Mouse (Mus musculus): Measurements from ENCODE around the gene Gm48552. TPM values are rescaled to one million over a fixed set of nuclear protein-coding genes. Genes with fewer than 3 reads are reported as not detected.

Gm48552 gene
- polyA plus RNA-seq, 1 experiment from 2014 or later = 0.72 TPM

DNA sequence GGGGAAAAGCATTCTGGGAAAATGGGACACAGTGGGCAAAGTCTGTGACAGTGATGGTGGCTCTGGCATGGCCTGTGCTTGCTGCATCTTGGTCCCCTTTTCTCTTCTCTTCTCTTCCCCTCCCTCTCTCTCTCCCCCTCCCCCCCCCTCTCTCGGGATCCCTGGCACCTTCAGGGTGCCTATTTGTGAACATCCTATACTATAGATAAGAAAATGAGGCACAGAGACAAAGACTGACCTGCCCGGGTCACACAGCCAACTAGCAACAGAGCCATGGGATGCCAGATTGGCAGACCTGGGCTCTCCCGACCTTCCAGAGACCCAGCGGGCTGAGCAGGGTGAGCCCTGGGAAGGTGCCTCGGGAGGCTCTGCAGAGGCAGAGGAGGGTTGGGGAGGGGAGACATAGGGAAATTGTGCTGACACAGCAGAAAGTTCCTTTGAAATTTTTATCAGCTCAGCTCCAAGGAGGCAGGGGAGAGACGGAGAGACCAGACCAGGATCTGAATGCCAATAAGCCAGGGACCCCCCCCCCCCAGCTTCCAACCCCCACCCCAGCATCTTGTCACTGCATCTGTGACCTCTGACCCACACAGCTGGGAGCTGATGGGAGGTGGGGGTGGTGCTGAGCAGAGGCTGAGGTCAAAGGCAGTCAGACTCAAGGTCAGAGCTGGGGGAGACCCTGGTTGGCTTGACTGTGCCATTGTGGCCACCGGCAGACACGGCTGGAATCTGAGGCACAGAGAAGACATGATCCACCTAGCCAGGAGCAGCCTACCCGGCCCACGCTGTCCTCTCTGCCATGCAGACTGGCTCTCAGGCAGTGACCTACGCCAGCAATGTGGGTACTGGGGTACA, 29.6 kb downstream of the Gm48552 start:
- no peak for DNase-seq (ENCODE audit: low spot score)

DNA sequence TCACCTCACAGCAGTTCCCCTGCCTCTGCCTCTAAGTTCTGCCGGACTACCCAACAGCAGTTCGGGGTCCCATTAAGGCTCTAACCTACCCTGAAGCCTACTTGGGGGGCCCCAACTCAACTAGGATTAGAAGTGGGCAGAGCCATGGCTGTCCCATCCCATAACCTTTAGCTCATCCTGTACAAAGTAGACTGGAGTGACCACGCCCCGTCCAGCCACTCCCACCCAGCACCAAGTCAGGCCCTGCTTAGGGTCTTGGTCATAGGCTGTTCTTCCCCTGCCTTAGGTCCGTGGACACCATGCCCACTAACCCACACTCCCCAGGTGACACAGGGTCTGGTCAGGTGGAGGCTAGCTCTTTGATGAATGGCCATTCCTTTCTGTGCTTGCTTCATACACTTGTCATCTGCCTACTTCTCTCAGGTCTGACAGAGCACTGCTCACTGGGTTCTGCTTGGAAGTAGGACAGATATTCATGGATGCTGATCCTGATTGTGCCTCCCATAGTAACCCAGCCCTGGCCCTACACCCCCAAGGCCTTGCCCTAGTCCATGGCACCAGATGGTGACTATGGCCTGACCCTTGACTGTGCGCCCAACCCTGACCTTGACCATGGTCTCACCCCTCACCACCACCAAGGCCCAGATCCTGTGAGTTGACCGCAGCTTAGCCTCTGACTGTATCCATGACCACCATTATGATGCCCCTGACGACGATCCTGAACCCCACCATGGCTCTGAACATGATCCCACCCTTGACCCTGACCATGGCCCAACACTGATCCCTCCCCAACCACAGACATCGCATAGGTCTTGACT, 30.5 kb downstream of the Gm48552 start:
- no peak for DNase-seq (ENCODE audit: low spot score)

DNA sequence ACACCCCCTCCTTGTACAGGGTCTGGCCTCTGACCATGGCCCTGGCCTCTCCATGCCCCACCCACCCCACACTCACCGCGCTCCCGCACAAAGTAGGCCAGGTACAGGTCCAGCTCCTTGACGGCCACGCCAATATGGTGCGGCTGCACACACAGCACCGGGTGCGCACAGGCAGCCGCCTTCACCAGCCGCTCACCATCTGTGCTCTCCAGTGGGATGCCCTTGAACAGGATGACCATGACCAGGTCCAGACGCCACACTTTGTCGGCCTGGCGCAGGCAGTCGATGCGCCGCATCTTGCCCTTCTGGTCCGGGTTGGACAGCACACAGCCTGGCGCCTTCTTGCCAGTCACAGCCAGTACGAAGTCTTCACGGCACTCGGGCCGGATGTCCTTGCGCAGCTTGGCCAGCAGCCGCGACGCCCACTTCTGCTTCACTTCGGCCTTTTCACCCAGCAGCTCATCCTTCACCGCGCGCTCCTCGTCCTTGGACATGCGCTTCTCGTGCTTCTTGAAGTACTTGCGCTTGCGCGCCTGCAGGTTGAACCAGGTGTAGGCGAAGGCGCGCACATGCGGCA, 31.5 kb downstream of the Gm48552 start:
- no peak for DNase-seq (ENCODE audit: low spot score)

DNA sequence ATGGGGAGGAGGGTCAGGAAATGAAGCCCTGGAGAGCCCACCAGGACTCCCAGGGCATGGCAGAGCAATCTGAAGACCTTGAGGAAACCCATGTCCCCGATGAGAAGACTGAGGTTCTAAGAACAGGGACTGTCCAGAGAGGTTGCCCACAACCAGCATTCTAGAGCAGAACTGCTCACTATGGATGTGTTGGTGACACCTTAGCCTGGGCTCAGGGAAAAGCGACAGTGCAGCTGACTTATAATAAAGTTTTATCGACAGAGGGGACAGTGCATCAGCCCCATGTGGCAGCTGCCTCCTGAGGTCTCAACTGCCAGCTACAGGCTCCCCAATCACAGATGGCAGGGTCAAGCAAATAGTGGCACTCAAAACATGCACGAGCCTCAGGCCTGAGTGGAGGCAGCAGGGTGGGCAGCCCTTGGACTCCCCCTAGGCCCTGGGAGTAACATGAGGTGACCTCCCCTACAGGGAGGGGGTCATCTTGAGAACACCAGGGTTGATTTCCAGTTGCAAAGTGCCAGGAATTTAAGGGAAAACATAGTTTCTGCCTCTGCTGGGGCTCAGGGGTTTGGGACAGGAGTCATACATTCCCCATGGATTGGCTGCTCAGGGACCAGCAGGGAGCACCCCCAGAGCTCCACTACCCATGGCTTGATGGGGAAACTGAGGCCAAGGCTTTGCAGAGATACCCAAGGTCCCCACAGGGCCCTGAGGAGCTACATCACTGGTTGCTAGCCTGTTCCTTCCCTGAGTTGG, 32.4 kb downstream of the Gm48552 start:
- no peak for DNase-seq (ENCODE audit: low spot score)

DNA sequence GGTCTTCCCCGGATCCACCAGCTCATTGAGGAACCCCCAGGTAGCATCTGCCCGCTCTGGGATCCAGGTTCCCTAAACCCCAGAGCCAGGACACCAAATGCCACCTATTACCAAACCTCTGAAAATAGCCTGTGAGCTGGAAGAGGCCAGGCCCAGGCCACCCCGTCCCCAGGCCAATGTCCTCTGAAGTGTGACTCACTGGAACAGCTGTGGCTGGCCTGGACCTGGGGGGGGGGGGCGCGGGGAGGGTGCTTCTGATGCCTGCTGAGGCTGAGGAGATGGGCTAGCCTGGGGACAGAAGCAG, 32.9 kb downstream of the Gm48552 start:
- DNase-seq (ENCODE audit: low spot score) = no peak

DNA sequence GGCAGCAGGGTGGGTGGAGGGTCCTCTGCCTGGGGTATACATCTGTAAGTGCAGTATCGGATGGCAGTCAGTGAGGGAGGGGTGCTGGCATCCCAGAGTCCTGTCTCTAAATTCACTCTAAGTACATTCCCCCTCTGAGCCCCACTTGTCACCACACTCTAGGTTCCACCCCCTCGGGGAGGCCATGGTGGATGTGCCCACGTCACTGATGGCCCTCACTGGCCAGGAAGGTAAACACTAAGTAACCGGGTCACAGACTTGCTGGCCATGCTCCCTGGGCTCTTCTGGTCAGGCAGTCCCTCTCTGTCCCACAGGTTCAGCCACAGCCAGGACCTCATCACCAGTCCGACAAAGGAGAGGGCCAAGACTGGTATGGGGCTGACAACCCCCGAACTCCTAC, 33.4 kb downstream of the Gm48552 start:
- no peak for DNase-seq (ENCODE audit: low spot score)

DNA sequence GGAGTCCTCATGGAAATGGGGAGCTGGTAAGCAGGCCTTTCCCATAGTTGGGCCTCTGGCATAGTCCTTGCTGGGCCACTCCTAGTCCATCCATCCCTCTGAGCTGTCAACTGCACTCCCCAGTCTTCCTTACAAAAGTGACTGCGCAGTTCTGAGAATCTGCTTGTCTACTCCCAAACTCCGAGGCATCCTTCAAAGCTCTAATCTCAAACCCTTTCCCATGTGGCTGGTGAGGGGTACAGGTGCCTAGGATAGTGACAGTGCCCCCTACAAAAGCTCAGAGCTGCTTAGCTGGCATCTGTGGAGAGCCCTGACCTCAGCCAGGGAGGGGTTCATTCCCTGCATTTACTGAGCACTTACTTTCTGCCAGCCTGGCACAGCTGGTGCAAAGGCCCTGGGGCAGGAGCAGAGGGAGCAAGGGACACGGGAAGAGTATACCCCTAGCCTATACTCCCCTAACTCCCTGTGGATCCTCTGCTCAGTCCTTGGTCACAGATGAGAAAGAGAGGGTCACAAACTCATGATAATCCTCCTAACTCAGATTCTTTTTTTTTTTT, 33.9 kb downstream of the Gm48552 start:
- DNase-seq (ENCODE audit: low spot score) = no peak

DNA sequence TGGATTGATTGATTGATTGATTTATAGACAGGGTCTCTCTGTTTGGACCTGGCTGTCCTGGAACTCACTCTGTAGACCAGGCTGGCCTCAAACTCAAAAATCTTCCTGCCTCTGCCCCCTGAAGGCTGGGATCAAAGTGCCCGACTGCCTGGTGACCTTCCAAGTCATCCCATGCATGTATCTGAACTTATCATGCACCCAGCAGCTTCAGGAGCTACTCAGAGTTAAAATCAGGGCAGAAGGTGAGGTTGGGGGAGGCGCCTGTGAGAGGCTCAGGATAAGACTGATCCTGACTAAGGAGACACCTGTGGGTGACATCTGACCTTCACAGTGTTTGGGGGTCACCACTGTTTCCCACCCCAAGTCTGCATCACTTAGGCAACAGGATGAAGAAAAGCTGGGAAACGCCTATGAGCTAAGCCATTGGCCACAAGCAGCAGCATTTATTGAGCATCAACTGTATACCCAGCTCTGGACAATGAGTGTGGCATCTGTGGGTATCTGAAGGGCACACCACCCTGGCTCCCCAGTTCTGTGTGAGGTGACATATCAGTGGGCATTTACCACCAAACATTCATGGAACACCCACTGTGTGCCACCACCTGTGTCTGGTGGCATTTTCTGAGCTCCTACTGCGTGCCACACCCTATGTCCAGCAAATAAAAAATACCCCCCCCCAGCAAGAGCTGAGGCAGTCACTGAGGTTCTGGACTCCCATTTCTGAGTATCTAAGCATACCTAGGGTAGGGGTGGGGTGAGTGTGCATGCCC, 34.9 kb downstream of the Gm48552 start:
- DNase-seq (ENCODE audit: low spot score) = no peak

DNA sequence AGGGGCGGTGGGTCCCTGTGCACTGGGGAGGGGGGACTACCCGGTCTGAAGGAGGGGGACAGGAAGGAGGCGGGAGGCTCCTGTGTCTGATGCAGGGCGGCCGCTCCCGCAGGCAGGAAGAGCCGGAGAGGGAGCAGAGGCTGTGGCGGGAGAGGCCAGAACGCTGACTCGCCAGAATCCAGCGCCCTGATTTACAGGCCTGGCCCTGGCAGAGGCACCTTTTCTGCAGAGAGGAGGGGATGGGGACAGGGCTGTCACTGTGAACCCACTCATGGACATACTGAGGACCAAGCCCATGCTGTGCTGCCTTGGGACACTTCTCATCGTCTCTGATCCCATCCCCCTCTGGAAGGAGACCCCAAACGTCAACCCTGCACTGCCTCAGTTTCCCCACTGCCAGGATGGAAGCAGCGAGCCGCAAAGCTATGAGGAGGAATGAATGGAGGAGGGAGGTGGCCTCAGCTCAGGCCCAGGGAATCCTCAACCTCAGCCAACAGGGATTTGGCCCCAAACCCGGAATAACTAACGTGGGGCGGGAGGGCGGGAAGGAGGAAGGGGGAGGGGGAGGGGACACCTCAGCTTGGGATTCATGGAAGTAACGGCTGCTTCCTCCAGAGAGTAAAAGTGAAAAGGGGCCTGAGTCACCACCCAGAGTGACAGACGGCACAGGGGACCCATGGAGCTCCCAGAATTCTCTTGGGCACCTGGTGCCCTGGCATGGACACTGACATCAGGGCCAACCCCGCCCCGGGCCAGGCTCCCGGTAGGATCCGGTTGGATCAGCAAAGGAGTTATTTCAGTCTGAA, 35.6 kb downstream of the Gm48552 start:
- no peak for DNase-seq (ENCODE audit: low spot score)

DNA sequence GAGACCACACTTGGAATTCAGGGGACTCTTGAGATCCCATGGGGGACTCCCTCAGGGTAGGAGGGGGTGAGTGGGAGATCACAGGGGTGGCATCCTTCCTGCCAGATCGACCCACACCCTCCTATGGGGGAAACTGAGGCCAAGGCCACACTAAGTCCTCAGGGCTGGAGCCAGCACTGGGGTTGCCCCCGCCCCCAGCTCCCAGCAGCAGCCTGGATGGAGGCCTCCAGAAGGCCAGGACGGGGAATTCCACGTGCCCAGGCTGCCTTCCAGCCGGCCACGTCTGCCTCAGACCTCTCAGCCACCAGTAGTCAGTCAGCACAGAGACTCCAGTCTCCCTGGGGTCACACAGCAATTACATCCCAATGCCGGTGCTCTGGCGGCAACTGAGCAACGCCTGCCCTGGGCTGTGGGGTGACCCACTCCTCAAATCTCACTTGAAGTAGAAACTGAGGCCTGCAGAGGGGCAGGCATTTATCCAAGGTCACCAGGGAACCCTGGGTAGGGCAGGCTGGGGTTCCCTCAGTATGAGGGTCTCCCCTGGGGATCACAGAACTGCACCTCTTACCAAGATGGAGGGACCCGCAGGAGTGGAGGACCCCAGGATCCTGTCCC, 36.5 kb downstream of the Gm48552 start:
- no peak for DNase-seq (ENCODE audit: low spot score)

DNA sequence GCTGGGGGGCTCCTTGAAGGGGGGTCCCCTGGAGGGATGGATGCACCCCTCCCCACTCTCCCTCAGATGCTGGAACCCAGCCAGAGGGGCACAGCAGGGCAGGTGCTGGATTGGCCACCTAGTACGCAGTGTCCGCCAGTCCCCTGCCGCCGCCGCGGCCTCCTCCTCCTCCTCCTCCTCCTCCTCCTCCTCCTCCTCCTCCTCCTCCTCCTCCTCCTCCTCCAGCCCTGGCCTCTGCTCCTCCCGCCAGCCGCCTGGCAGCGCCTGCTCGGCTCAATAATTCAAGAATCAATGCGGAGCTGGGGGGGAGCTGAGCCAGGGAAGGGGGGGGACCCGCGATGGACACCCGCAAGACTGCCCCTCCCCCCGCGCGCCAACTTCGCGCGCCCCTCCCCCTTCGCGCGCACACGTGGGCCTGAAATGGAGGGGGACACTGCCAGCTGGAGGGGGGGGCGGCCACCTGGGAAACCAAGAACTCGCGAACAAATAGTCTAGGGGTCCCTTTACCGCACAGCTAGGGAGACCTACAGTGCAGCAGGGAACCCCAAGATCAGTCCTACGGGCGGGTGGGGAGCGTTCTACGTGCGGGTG, 37.4 kb downstream of the Gm48552 start:
- DNase-seq (ENCODE audit: low spot score) = no peak

DNA sequence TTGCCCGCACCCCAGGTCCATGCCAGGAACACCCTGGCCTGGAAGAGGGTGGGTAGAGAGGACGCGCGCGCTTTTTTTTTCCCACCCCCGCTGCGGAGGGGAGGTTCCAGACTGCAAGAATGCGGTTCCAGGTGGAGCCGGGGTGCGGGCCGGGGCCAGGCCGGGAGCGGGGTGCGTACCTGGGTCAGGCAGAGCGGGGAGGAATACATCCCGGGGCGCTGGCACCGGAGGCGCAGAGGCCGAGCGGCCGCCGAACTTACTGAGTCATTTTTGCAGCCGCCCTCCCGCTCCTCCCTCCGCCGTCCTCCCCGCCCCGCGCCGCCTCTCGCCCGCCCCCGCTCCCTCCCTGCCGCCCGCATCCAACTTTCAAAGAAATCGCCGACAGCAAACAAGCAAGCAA, 38.1 kb downstream of the Gm48552 start:
- no peak for DNase-seq (ENCODE audit: low spot score)

DNA sequence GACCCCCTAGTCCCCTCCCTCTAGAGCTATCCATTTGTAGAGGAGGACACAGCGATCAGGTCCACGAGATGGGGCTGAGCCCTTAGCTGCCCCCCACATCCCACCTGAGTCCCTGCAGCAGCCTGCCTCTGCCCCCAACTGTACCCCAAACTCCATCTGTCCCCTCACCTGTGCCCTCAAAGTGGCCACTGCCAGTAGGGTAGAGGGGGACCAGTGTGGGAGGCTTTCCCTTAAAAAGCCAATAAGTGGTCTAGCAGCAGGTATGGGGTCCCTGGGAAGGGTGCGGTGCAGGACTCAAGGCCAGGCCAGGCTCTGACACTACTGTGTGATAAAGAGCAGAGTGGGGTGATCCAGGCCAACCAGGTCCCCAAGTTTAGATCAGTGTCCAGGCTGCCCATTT, 38.5 kb downstream of the Gm48552 start:
- no peak for DNase-seq (ENCODE audit: low spot score)

DNA sequence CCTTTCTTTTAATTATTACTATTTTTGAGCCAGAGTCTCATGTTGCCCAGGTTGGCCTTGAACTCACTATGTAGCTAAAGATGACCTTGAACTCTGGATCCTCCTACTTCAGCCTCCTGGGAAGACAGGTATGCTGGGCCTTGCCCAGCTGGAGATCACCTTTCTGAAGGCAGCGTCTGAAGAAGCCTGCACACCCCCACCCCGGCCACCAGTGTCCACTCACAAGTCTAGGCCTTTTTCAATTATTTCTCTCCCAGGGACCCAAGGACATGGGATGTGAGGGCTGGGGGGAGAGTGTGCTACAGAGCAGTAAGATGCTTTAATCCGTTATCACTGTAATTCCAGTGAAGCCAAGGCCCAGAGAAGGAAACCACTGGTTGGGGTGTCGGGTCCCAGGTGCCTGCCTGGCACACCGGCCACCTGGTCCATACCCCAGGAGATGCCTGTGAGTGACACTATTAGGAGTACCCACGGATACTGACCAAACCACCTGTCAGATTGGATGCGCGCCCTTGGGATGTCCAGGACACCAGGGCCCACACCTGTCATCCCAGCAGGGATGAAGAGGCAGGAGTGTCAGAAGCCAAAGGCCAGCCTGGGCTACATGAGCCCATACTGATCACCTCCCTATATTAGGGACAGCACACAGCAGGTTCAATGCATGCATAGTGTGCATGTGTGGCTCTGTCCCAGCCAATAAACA, 39.1 kb downstream of the Gm48552 start:
- DNase-seq (ENCODE audit: low spot score) = no peak

DNA sequence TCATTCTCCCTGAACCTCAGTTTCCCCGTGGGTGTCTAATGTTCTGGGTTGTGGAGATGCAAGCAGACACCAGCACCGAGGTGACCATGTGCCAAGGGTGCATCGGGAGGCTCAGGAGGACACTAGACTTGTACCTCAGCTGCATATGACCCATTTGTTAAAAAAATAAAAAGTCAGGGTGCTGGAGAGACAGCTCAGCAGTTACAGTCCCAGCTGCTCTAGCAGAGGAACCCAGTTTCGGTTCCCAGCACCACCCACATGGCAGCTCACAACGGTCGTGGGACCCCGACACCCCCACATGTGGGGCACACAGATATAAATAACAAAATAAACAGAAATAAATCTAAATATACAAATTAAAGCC, 39.7 kb downstream of the Gm48552 start:
- DNase-seq (ENCODE audit: low spot score) = no peak

DNA sequence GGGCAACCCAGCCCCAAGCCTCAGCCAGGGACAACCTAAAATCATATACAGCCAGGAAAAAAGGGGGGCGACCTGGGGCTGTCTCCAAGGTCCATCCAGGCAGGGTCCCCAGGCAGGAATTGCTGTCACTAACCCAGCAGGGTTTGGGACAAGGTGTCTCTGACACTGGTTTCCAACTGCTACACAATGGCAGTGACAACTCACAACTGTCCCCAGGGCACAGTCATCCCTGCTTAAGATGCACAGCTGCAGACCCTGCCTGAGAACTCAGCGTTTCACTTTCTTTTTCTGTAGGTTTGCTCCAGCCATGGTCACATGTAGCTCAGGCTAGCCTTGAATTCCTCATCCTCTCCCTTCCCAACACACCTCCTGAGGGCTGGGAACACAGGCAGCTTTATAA, 40.3 kb downstream of the Gm48552 start:
- no peak for DNase-seq (ENCODE audit: low spot score)

DNA sequence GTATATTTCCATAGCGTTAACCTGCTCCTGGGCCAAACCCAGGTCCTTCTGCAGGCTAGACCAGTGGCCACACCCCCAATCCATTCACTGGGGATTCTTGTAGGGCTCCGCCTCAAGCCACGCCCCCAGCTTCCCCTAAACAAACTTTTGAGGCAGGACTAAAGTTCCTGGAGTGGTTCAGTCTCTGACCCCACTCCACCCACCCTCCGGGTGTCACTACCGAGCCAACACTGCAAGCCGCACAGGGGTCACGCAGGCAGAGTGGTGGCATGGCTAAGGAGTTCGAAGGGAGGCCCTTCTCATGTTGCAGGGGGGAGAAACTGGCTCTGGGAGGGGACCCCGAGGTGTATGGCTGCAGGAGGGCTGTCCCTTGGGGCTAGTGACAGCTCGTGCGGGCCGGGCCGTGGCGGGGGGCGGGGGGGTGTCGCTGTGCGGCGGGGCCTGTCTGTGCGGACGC, 40.8 kb downstream of the Gm48552 start:
- peak; percentile 74 for DNase-seq (ENCODE audit: low spot score)

DNA sequence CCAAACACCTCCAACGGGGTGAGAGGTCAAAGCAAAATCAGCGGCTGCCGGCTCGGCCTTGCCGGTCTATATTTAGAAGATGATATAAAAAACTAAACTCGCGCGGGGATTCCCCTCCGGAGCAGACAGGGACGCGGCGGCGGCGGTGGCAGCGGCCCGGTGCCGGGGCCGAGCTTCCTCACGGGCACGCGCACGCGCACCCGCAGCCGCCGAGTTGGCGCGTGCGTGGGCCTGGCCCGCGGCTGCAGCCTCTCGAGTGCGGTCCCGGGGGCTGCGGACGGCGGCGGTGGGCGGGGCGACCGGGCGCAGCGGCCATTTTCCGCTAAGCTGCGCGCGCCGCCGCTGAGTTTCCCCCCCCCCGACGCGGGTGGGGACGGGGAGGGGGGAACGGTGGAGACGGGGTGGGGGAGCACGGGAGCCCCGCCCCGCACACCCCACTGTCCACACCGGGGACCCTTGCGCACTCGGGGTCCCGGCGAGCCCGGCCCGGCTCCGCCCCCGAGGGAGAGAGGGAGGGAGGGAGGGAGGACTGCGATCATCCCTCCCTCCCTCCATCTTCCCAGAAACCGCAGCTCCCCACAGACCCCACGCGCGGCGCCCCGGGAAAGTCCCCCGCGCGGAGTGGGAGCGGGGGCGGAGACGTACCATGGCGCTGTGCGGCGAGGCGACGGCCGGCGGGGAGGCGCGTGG, 41.5 kb downstream of the Gm48552 start:
- peak; percentile 72 for DNase-seq (ENCODE audit: low spot score)

Measured in thymus, postnatal 0 days (tissue).